Mouse (Mus musculus): ENCODE data around the gene Neurl4. TPM values are rescaled to one million over a fixed set of nuclear protein-coding genes. Genes with fewer than 3 reads are reported as not detected.

Gene Neurl4
- polyA plus RNA-seq, 1 experiment from 2014 or later, result 7.4 TPM

GRCm38 (mm10) chr11:69886907-69887635 lies 13.8 kb upstream of the Neurl4 start:
- H3K9ac ChIP-seq (ENCODE audit: low read length), result no peak overlapping the region
- peaks cover 11% of the 10 kb centered on the region for H3K27me3 ChIP-seq (ENCODE audit: control insufficient read depth, insufficient read depth, low read length)
- no peaks in the 10 kb centered on the region for H3K36me3 ChIP-seq (ENCODE audit: control insufficient read depth, insufficient read depth)
- no peak overlapping the region for H3K4me3 ChIP-seq (ENCODE audit: low read length)
- H3K4me2 ChIP-seq (ENCODE audit: low read depth, low read length), result no peak overlapping the region
- H3K27ac ChIP-seq (ENCODE audit: low read length), result no peak overlapping the region
- ATAC-seq (replicated peaks; ENCODE audit: extremely low read depth, insufficient read depth, low FRiP score), result no peak
- H3K4me1 ChIP-seq (ENCODE audit: control insufficient read depth, insufficient read depth, low read length), result peaks cover 12% of the 10 kb centered on the region
- no peaks in the 10 kb centered on the region for H3K9me3 ChIP-seq (replicated peaks; ENCODE audit: control insufficient read depth, low read length)
- 41% methylated on average over 8 of the region's 8 CpGs for WGBS

GRCm38 (mm10) chr11:69891482-69891881 lies 9.4 kb upstream of the Neurl4 start:
- no peak overlapping the region for H3K27ac ChIP-seq (ENCODE audit: low read length)
- peak; percentile 55; the same call in 1 of the 2 replicates for ATAC-seq (replicated peaks; ENCODE audit: extremely low read depth, insufficient read depth, low FRiP score)
- H3K27me3 ChIP-seq (ENCODE audit: control insufficient read depth, insufficient read depth, low read length), result peaks cover 11% of the 10 kb centered on the region
- no peaks in the 10 kb centered on the region for H3K36me3 ChIP-seq (ENCODE audit: control insufficient read depth, insufficient read depth)
- H3K4me2 ChIP-seq (ENCODE audit: low read depth, low read length), result no peak overlapping the region
- H3K9ac ChIP-seq (ENCODE audit: low read length), result no peak overlapping the region
- H3K4me1 ChIP-seq (ENCODE audit: control insufficient read depth, insufficient read depth, low read length), result peaks cover 9% of the 10 kb centered on the region
- H3K4me3 ChIP-seq (ENCODE audit: low read length), result no peak overlapping the region
- WGBS, result 21% methylated on average over 4 of the region's 4 CpGs
- H3K9me3 ChIP-seq (replicated peaks; ENCODE audit: control insufficient read depth, low read length), result no peaks in the 10 kb centered on the region

- H3K27ac ChIP-seq (ENCODE audit: low read length), result peak overlapping the region; percentile 48; the same call in 1 of the 2 replicates
- H3K4me2 ChIP-seq (ENCODE audit: low read depth, low read length), result no peak overlapping the region
- peak overlapping the region; percentile 26 for H3K4me3 ChIP-seq (ENCODE audit: low read length)
- H3K9me3 ChIP-seq (replicated peaks; ENCODE audit: control insufficient read depth, low read length), result no peaks in the 10 kb centered on the region
- 70% methylated on average over 5 of the region's 5 CpGs for WGBS
- no peak for ATAC-seq (replicated peaks; ENCODE audit: extremely low read depth, insufficient read depth, low FRiP score)
- H3K4me1 ChIP-seq (ENCODE audit: control insufficient read depth, insufficient read depth, low read length), result peaks cover 9% of the 10 kb centered on the region
- H3K36me3 ChIP-seq (ENCODE audit: control insufficient read depth, insufficient read depth), result no peaks in the 10 kb centered on the region
- H3K27me3 ChIP-seq (ENCODE audit: control insufficient read depth, insufficient read depth, low read length), result peaks cover 11% of the 10 kb centered on the region
- H3K9ac ChIP-seq (ENCODE audit: low read length), result no peak overlapping the region
These were observed 6.2 kb upstream of the Neurl4 start for GRCm38 (mm10) chr11:69894671-69895070.

GRCm38 (mm10) chr11:69895291-69895690 lies 5.6 kb upstream of the Neurl4 start, which contains the start of gene Acap1:
TSS of gene Acap1 (minus strand) at chr11:69895539.
- ATAC-seq (replicated peaks; ENCODE audit: extremely low read depth, insufficient read depth, low FRiP score), result peak; percentile 35; the same call in 1 of the 2 replicates
- Histone ChIP-seq H3K4me3 (ENCODE audit: low read length) (peak within 1 kb of the TSS; percentile 26), H3K4me2 (ENCODE audit: low read depth, low read length) (no peak within 1 kb of the TSS), H3K9ac (ENCODE audit: low read length) (0 out of 2 replicates have a peak within 1 kb of the TSS, but pooled peaks have one; percentile 22), H3K4me1 (ENCODE audit: control insufficient read depth, insufficient read depth, low read length) (peaks cover 13% of the 10 kb centered on the region), H3K27ac (ENCODE audit: low read length) (peak within 1 kb of the TSS; percentile 48), H3K36me3 (ENCODE audit: control insufficient read depth, insufficient read depth) (no peaks in the 10 kb centered on the region), H3K27me3 (ENCODE audit: control insufficient read depth, insufficient read depth, low read length) (peaks cover 5% of the 10 kb centered on the region; the same call in 1 of the 2 replicates), H3K9me3 (replicated peaks; ENCODE audit: control insufficient read depth, low read length) (no peaks in the 10 kb centered on the region)
- WGBS, result 66% methylated on average over 4 of the region's 4 CpGs

GRCm38 (mm10) chr11:69899870-69900269 lies 1.0 kb upstream of the Neurl4 start:
- peaks cover 12% of the 10 kb centered on the region for H3K36me3 ChIP-seq (ENCODE audit: control insufficient read depth, insufficient read depth)
- 19% methylated on average over 4 of the region's 4 CpGs for WGBS
- H3K4me2 ChIP-seq (ENCODE audit: low read depth, low read length), result peak overlapping the region; percentile 80
- no peaks in the 10 kb centered on the region for H3K27me3 ChIP-seq (ENCODE audit: control insufficient read depth, insufficient read depth, low read length)
- no peak overlapping the region for H3K27ac ChIP-seq (ENCODE audit: low read length)
- peak overlapping the region; percentile 78 for H3K4me3 ChIP-seq (ENCODE audit: low read length)
- H3K4me1 ChIP-seq (ENCODE audit: control insufficient read depth, insufficient read depth, low read length), result peaks cover 13% of the 10 kb centered on the region
- H3K9me3 ChIP-seq (replicated peaks; ENCODE audit: control insufficient read depth, low read length), result no peaks in the 10 kb centered on the region
- H3K9ac ChIP-seq (ENCODE audit: low read length), result peak overlapping the region; percentile 83
- no peak for ATAC-seq (replicated peaks; ENCODE audit: extremely low read depth, insufficient read depth, low FRiP score)

GRCm38 (mm10) chr11:69901406-69901846 lies 554 bp downstream of the Neurl4 start:
- Histone ChIP-seq H3K9me3 (replicated peaks; ENCODE audit: control insufficient read depth, low read length) (no peaks in the 10 kb centered on the region), H3K4me3 (ENCODE audit: low read length) (peak overlapping the region; percentile 78), H3K4me2 (ENCODE audit: low read depth, low read length) (peak overlapping the region; percentile 81), H3K27me3 (ENCODE audit: control insufficient read depth, insufficient read depth, low read length) (no peaks in the 10 kb centered on the region), H3K4me1 (ENCODE audit: control insufficient read depth, insufficient read depth, low read length) (peaks cover 13% of the 10 kb centered on the region), H3K9ac (ENCODE audit: low read length) (peak overlapping the region; percentile 83), H3K27ac (ENCODE audit: low read length) (peak overlapping the region; percentile 99), H3K36me3 (ENCODE audit: control insufficient read depth, insufficient read depth) (peaks cover 22% of the 10 kb centered on the region)
- WGBS, result under 1% methylated on average over 42 of the region's 42 CpGs
- ATAC-seq (replicated peaks; ENCODE audit: extremely low read depth, insufficient read depth, low FRiP score), result peak; percentile 76

- H3K4me2 ChIP-seq (ENCODE audit: low read depth, low read length), result peak overlapping the region; percentile 81
- no peaks in the 10 kb centered on the region for H3K9me3 ChIP-seq (replicated peaks; ENCODE audit: control insufficient read depth, low read length)
- WGBS, result under 1% methylated on average over 39 of the region's 39 CpGs
- peak overlapping the region; percentile 83 for H3K9ac ChIP-seq (ENCODE audit: low read length)
- H3K4me1 ChIP-seq (ENCODE audit: control insufficient read depth, insufficient read depth, low read length), result peaks cover 13% of the 10 kb centered on the region
- H3K4me3 ChIP-seq (ENCODE audit: low read length), result peak overlapping the region; percentile 78
- peak; percentile 1; the same call in 1 of the 2 replicates for ATAC-seq (replicated peaks; ENCODE audit: extremely low read depth, insufficient read depth, low FRiP score)
- H3K36me3 ChIP-seq (ENCODE audit: control insufficient read depth, insufficient read depth), result peaks cover 28% of the 10 kb centered on the region
- H3K27me3 ChIP-seq (ENCODE audit: control insufficient read depth, insufficient read depth, low read length), result no peaks in the 10 kb centered on the region
- peak overlapping the region; percentile 99 for H3K27ac ChIP-seq (ENCODE audit: low read length)
These were observed 1.1 kb downstream of the Neurl4 start for GRCm38 (mm10) chr11:69901993-69902392.

GRCm38 (mm10) chr11:69902972-69903371 lies 2.1 kb downstream of the Neurl4 start:
- ATAC-seq (replicated peaks; ENCODE audit: extremely low read depth, insufficient read depth, low FRiP score), result no peak
- H3K9ac ChIP-seq (ENCODE audit: low read length), result peak overlapping the region; percentile 83; the same call in 1 of the 2 replicates
- H3K27ac ChIP-seq (ENCODE audit: low read length), result no peak overlapping the region
- H3K9me3 ChIP-seq (replicated peaks; ENCODE audit: control insufficient read depth, low read length), result no peaks in the 10 kb centered on the region
- 80% methylated on average over 13 of the region's 13 CpGs for WGBS
- H3K4me3 ChIP-seq (ENCODE audit: low read length), result no peak overlapping the region; the same call in 1 of the 2 replicates
- peaks cover 13% of the 10 kb centered on the region for H3K4me1 ChIP-seq (ENCODE audit: control insufficient read depth, insufficient read depth, low read length)
- peak overlapping the region; percentile 81 for H3K4me2 ChIP-seq (ENCODE audit: low read depth, low read length)
- H3K36me3 ChIP-seq (ENCODE audit: control insufficient read depth, insufficient read depth), result peaks cover 37% of the 10 kb centered on the region
- no peaks in the 10 kb centered on the region for H3K27me3 ChIP-seq (ENCODE audit: control insufficient read depth, insufficient read depth, low read length)

GRCm38 (mm10) chr11:69904311-69904710 lies 3.4 kb downstream of the Neurl4 start:
- no peak overlapping the region for H3K27ac ChIP-seq (ENCODE audit: low read length)
- peaks cover 13% of the 10 kb centered on the region for H3K4me1 ChIP-seq (ENCODE audit: control insufficient read depth, insufficient read depth, low read length)
- H3K36me3 ChIP-seq (ENCODE audit: control insufficient read depth, insufficient read depth), result peaks cover 50% of the 10 kb centered on the region
- 96% methylated on average over 9 of the region's 9 CpGs for WGBS
- ATAC-seq (replicated peaks; ENCODE audit: extremely low read depth, insufficient read depth, low FRiP score), result no peak
- H3K9me3 ChIP-seq (replicated peaks; ENCODE audit: control insufficient read depth, low read length), result no peaks in the 10 kb centered on the region
- H3K4me2 ChIP-seq (ENCODE audit: low read depth, low read length), result no peak overlapping the region
- H3K4me3 ChIP-seq (ENCODE audit: low read length), result no peak overlapping the region
- no peaks in the 10 kb centered on the region for H3K27me3 ChIP-seq (ENCODE audit: control insufficient read depth, insufficient read depth, low read length)
- H3K9ac ChIP-seq (ENCODE audit: low read length), result no peak overlapping the region

All from heart, embryonic 16.5 days (tissue).